Mouse (Mus musculus) CH12.LX (cell line): Measurements from ENCODE around the gene Herc4.

Experiments used
- BHLHE40 ChIP-seq: IDR thresholded peaks from 2 replicates; pipeline ENCODE4 v1.6.1; 2011; ENCODE audit warnings: mild to moderate bottlenecking, low read depth, low read length, improper control_type of control experiment
- CTCF ChIP-seq, 2 experiments: IDR thresholded peaks in 1 of 2; conservative IDR thresholded peaks in 1 of 2; 2 replicates each; pipeline ENCODE4 v1.5.1; 2011 to 2012; ENCODE audit warnings: low read depth in 2 of 2, low read length in 2 of 2, improper control_type of control experiment in 1 of 2, inconsistent platforms in 1 of 2, mild to moderate bottlenecking in 1 of 2, moderate library complexity in 1 of 2
- GABPA ChIP-seq: IDR thresholded peaks from 2 replicates; pipeline ENCODE4 v1.6.1; 2012; ENCODE audit warnings: low read depth, low read length, improper control_type of control experiment, inconsistent platforms; ENCODE audit not compliant: insufficient replicate concordance
- JUN ChIP-seq: IDR thresholded peaks from 2 replicates; pipeline ENCODE4 v1.6.1; 2011; ENCODE audit warnings: low read depth, mild to moderate bottlenecking, low read length, improper control_type of control experiment, moderate library complexity; ENCODE audit not compliant: insufficient read depth
- JUND ChIP-seq: conservative IDR thresholded peaks from 2 replicates; pipeline ENCODE4 v1.6.1; 2011; ENCODE audit warnings: low read depth, low read length, improper control_type of control experiment
- KAT2A ChIP-seq: IDR thresholded peaks from 2 replicates; pipeline ENCODE4 v1.6.1; 2012; ENCODE audit warnings: low read length, improper control_type of control experiment, inconsistent platforms; ENCODE audit not compliant: insufficient replicate concordance
- MAX ChIP-seq: IDR thresholded peaks from 2 replicates; pipeline ENCODE4 v1.6.1; 2011; ENCODE audit warnings: low read length, improper control_type of control experiment
- NELFE ChIP-seq: IDR thresholded peaks from 2 replicates; pipeline ENCODE4 v1.6.1; 2011; ENCODE audit warnings: low read depth, low read length, improper control_type of control experiment
- POLR2A ChIP-seq: IDR thresholded peaks from 2 replicates; pipeline ENCODE4 v1.6.1; 2011; ENCODE audit warnings: low read depth, mild to moderate bottlenecking, improper control_type of control experiment, low read length
- POLR2AphosphoS2 ChIP-seq: IDR thresholded peaks from 2 replicates; pipeline ENCODE4 v1.6.1; 2011; ENCODE audit warnings: low read depth, low read length, improper control_type of control experiment
- TCF12 ChIP-seq: IDR thresholded peaks from 2 replicates; pipeline ENCODE4 v1.6.1; 2014; ENCODE audit warnings: low read depth, mild to moderate bottlenecking, inconsistent platforms, low read length, improper control_type of control experiment

GRCm38 (mm10) chr10:63234133-63234532 lies 9.5 kb upstream of the Herc4 start:
- TF ChIP-seq BHLHE40, result no peak
- no peak for TF ChIP-seq CTCF (conservative IDR thresholded peaks at IDR 0.05 in 1 of 2, IDR thresholded peaks at IDR 0.05 in 1 of 2; ENCODE audit: low read depth in 2 of 2, low read length in 2 of 2)
- no peak for TF ChIP-seq POLR2A
- no peak for TF ChIP-seq JUN
- TF ChIP-seq TCF12, result no peak
- no peak for TF ChIP-seq JUND
- TF ChIP-seq MAX, result no peak
- no peak for TF ChIP-seq POLR2AphosphoS2
- TF ChIP-seq NELFE, result no peak
- TF ChIP-seq GABPA, result no peak
- no peak for TF ChIP-seq KAT2A
